Mouse (Mus musculus) MEL (cell line): ENCODE results near the gene Tmc8. TPM values are rescaled to one million over a fixed set of nuclear protein-coding genes. Genes with fewer than 3 reads are reported as not detected.

Experiments used
- DNase-seq: peaks from one replicate; pipeline ENCODE4 v3.0.0; 2011; ENCODE audit warnings: low read depth, low spot score
- H3K27ac ChIP-seq: 2 replicates; pipeline ENCODE4 v1.5.1; 2012; ENCODE audit warnings: low read depth, mild to moderate bottlenecking, control low read depth, low read length, moderate library complexity; ENCODE audit not compliant: control insufficient read depth
- H3K27me3 ChIP-seq, 2 experiments: fragments of 150-350 bp in 1 of 2; sonication (generic) in 1 of 2; 2 replicates each; pipeline ENCODE4 v1.6.1; 2012; ENCODE audit warnings: low read length in 2 of 2, mild to moderate bottlenecking in 2 of 2, improper control_type of control experiment in 1 of 2, moderate library complexity in 1 of 2; ENCODE audit not compliant: insufficient read depth in 2 of 2, control insufficient read depth in 1 of 2
- H3K36me3 ChIP-seq, 2 experiments: 2 replicates each; pipeline ENCODE4 v1.6.1; 2012 to 2014; ENCODE audit warnings: low read length in 2 of 2, improper control_type of control experiment in 1 of 2, inconsistent platforms in 1 of 2, mild to moderate bottlenecking in 1 of 2; ENCODE audit not compliant: insufficient read depth in 2 of 2, control insufficient read depth in 1 of 2
- H3K4me1 ChIP-seq, 2 experiments: fragments of 150-350 bp in 1 of 2; sonication (generic) in 1 of 2; 2 replicates each; pipeline ENCODE4 v1.6.1; 2012; ENCODE audit warnings: low read length in 2 of 2, improper control_type of control experiment in 1 of 2, mild to moderate bottlenecking in 1 of 2; ENCODE audit not compliant: insufficient read depth in 2 of 2, control insufficient read depth in 1 of 2
- H3K4me3 ChIP-seq, 2 experiments: fragments of 150-350 bp in 1 of 2; sonication (generic) in 1 of 2; 2 replicates each; pipeline ENCODE4 v1.5.1; 2012; ENCODE audit warnings: low read depth in 2 of 2, low read length in 2 of 2, mild to moderate bottlenecking in 2 of 2, moderate library complexity in 2 of 2, control low read depth in 1 of 2, improper control_type of control experiment in 1 of 2; ENCODE audit not compliant: control insufficient read depth in 1 of 2, insufficient read depth in 1 of 2
- H3K79me2 ChIP-seq: 2 replicates; pipeline ENCODE4 v1.6.1; 2012; ENCODE audit warnings: mild to moderate bottlenecking, low read length, moderate library complexity; ENCODE audit not compliant: control insufficient read depth, poor library complexity, insufficient read depth
- H3K9ac ChIP-seq: 2 replicates; pipeline ENCODE4 v1.6.1; 2012; ENCODE audit warnings: low read depth, mild to moderate bottlenecking, control low read depth, low read length, moderate library complexity; ENCODE audit not compliant: control insufficient read depth, poor library complexity, severe bottlenecking
- H3K9me3 ChIP-seq: fragments of 150-350 bp; sonication (generic); replicated peaks from 2 replicates; pipeline ENCODE4 v1.6.1; 2012; ENCODE audit warnings: mild to moderate bottlenecking, low read length, improper control_type of control experiment, moderate library complexity; ENCODE audit not compliant: insufficient read depth
- BHLHE40 ChIP-seq: IDR thresholded peaks from 2 replicates; pipeline ENCODE4 v1.6.1; 2012; ENCODE audit warnings: low read depth, mild to moderate bottlenecking, inconsistent platforms, low read length, improper control_type of control experiment, borderline replicate concordance
- E2F4 ChIP-seq: IDR thresholded peaks from 2 replicates; pipeline ENCODE4 v1.6.1; 2011; ENCODE audit warnings: low read depth, low read length, improper control_type of control experiment, borderline replicate concordance
- EP300 ChIP-seq, 2 experiments: IDR thresholded peaks; 2 replicates each; pipeline ENCODE4 v1.6.1; 2011; ENCODE audit warnings: improper control_type of control experiment in 2 of 2, low read length in 2 of 2, low read depth in 1 of 2, mild to moderate bottlenecking in 1 of 2
- GABPA ChIP-seq: IDR thresholded peaks from 2 replicates; pipeline ENCODE4 v1.6.1; 2012; ENCODE audit warnings: low read depth, mild to moderate bottlenecking, inconsistent platforms, low read length, improper control_type of control experiment, moderate library complexity
- MAFK ChIP-seq: IDR thresholded peaks from 2 replicates; pipeline ENCODE4 v1.6.1; 2011; ENCODE audit warnings: low read depth, mild to moderate bottlenecking, low read length, improper control_type of control experiment, borderline replicate concordance
- MAX ChIP-seq: IDR thresholded peaks from 2 replicates; pipeline ENCODE4 v1.6.1; 2011; ENCODE audit warnings: low read length, improper control_type of control experiment
- MAZ ChIP-seq: IDR thresholded peaks from 2 replicates; pipeline ENCODE4 v1.6.1; 2012; ENCODE audit warnings: low read depth, mild to moderate bottlenecking, inconsistent platforms, low read length, improper control_type of control experiment
- MYC ChIP-seq: IDR thresholded peaks from 2 replicates; pipeline ENCODE4 v1.6.1; 2011; ENCODE audit warnings: low read depth, mild to moderate bottlenecking, low read length, improper control_type of control experiment, moderate library complexity
- NRF1 ChIP-seq: IDR thresholded peaks from 2 replicates; pipeline ENCODE4 v1.6.1; 2014; ENCODE audit warnings: low read depth, mild to moderate bottlenecking, inconsistent platforms, low read length, improper control_type of control experiment, moderate library complexity; ENCODE audit not compliant: poor library complexity, insufficient read depth, severe bottlenecking
- RAD21 ChIP-seq: IDR thresholded peaks from 2 replicates; pipeline ENCODE4 v1.6.1; 2011; ENCODE audit warnings: mild to moderate bottlenecking, low read depth, low read length, improper control_type of control experiment
- RCOR1 ChIP-seq: IDR thresholded peaks from 2 replicates; pipeline ENCODE4 v1.6.1; 2012; ENCODE audit warnings: low read depth, mild to moderate bottlenecking, inconsistent platforms, low read length, improper control_type of control experiment
- SIN3A ChIP-seq: IDR thresholded peaks from 2 replicates; pipeline ENCODE4 v1.6.1; 2012; ENCODE audit warnings: low read length, improper control_type of control experiment, inconsistent platforms
- SMC3 ChIP-seq: IDR thresholded peaks from 2 replicates; pipeline ENCODE4 v1.6.1; 2011; ENCODE audit warnings: low read depth, low read length, improper control_type of control experiment
- ZKSCAN1 ChIP-seq: IDR thresholded peaks from 2 replicates; pipeline ENCODE4 v1.6.1; 2012; ENCODE audit warnings: low read depth, mild to moderate bottlenecking, inconsistent platforms, low read length, improper control_type of control experiment, moderate library complexity
- polyA plus RNA-seq, 2 experiments: library from polyadenylated mRNA; stranded (reverse) in 1 of 2; unstranded in 1 of 2; fragments of >175 nt in 1 of 2; fragments of >200 nt in 1 of 2; gene quantifications; 2 replicates each; pipeline versions ENCODE4 v1.2.1 to v1.2.4; 2012; ENCODE audit warnings: low replicate concordance in 2 of 2, low read depth in 1 of 2; ENCODE audit not compliant: insufficient read length in 2 of 2, insufficient read depth in 1 of 2, missing spikeins in 1 of 2
- total RNA-seq: library from RNA; depleted of rRNA; stranded (reverse); fragments of 300-350 nt; gene quantifications from 2 replicates; pipeline ENCODE4 v1.2.3, GENCODE M21; 2012

Tmc8 gene
- total and polyA plus RNA-seq, 3 experiments, result 15.4 to 23.5 TPM; not detected in 1

GRCm38 (mm10) chr11:117803166-117803688 lies 21.4 kb downstream of the Tmc8 start:
- H3K9ac ChIP-seq, result no peak overlapping the region
- TF ChIP-seq SIN3A, result no peak
- TF ChIP-seq MYC, result no peak
- TF ChIP-seq RAD21, result no peak
- no peak for TF ChIP-seq RCOR1
- TF ChIP-seq MAFK, result no peak
- TF ChIP-seq GABPA, result no peak
- no peak for TF ChIP-seq MAZ
- no peak for TF ChIP-seq EP300 (IDR thresholded peaks at IDR 0.05; ENCODE audit: low read depth in 1 of 2, low read length in 2 of 2)
- no peak for TF ChIP-seq NRF1
- TF ChIP-seq SMC3, result no peak
- no peak for TF ChIP-seq BHLHE40
- TF ChIP-seq E2F4, result no peak
- no peaks in the 10 kb centered on the region for H3K27me3 ChIP-seq
- no peaks in the 10 kb centered on the region for H3K9me3 ChIP-seq
- DNase-seq, result peak; percentile 30
- no peaks in the 10 kb centered on the region for H3K79me2 ChIP-seq
- peaks cover 0 to 12% of the 10 kb centered on the region in 2 experiments; a peak in 2 of 4 replicates for H3K36me3 ChIP-seq
- H3K27ac ChIP-seq, result no peak overlapping the region
- peaks cover 9 to 16% of the 10 kb centered on the region in 2 experiments for H3K4me1 ChIP-seq
- no peak overlapping the region for H3K4me3 ChIP-seq

DNA sequence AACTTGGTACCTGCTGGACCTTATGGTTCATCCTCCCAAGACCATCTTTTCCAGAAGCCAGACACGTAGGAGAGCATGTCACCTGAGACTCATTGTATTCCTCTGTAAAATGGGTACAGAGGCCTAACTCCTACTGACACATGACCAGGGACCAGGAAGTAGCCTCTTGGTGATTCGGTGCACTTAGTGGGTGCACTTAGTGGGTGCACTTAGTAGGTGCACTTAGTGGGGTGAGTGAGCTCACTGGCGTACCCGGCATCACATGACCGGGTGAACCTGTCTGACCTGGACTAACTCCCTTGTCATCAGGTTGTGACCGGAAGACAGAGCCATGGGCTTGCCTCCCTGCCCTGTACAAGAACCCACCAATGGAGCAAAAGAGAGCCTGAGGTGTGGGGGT lies 24.9 kb downstream of the Tmc8 start:
- TF ChIP-seq MAX (no peak), ZKSCAN1 (peak; percentile 97)
- H3K9ac ChIP-seq, result no peak overlapping the region
- H3K4me3 ChIP-seq, result no peak overlapping the region
- no peaks in the 10 kb centered on the region for H3K27me3 ChIP-seq
- peaks cover 4 to 15% of the 10 kb centered on the region in 2 experiments for H3K4me1 ChIP-seq
- peaks cover 23% of the 10 kb centered on the region for H3K79me2 ChIP-seq
- peaks cover 0 to 8% of the 10 kb centered on the region in 2 experiments; a peak in 2 of 4 replicates for H3K36me3 ChIP-seq
- H3K9me3 ChIP-seq, result no peaks in the 10 kb centered on the region
- no peak for DNase-seq
- no peak overlapping the region for H3K27ac ChIP-seq
